Mouse (Mus musculus): ENCODE measurements around the gene Mgll. TPM values are rescaled to one million over a fixed set of nuclear protein-coding genes. Genes with fewer than 3 reads are reported as not detected.
A peak's percentile ranks its signal among the peaks of the same experiment; 100 is the strongest.

Mgll gene
- polyA plus RNA-seq, 1 experiment from 2014 or later = 8.6 TPM

- Histone ChIP-seq H3K9ac (ENCODE audit: low read length) (peak overlapping the region; percentile 63), H3K27ac (ENCODE audit: low read depth, low read length) (peak overlapping the region; percentile 87), H3K4me2 (ENCODE audit: low read depth) (peak overlapping the region; percentile 79), H3K4me3 (ENCODE audit: low read depth, low read length) (peak overlapping the region; percentile 72), H3K27me3 (ENCODE audit: control insufficient read depth, insufficient read depth, low read length) (no peaks in the 10 kb centered on the region), H3K36me3 (ENCODE audit: control insufficient read depth, insufficient read depth, low read length) (peaks cover 2% of the 10 kb centered on the region), H3K4me1 (ENCODE audit: control insufficient read depth, insufficient read depth, low read length) (peaks cover 19% of the 10 kb centered on the region), H3K9me3 (ENCODE audit: control insufficient read depth, low read length) (no peaks in the 10 kb centered on the region)
- WGBS = under 1% methylated on average over 31 of the region's 32 CpGs
- ATAC-seq (ENCODE audit: insufficient read depth, low FRiP score, low TSS enrichment) = no peak; the same call in 1 of the 2 replicates
- DNase-seq (ENCODE audit: low spot score) = no peak
Observed at GRCm38 (mm10) chr6:88842731-88843151, 118.5 kb downstream of the Mgll start.

- Histone ChIP-seq H3K27me3 (ENCODE audit: control insufficient read depth, insufficient read depth, low read length) (no peaks in the 10 kb centered on the region), H3K9ac (ENCODE audit: low read length) (no peak overlapping the region; the same call in 1 of the 2 replicates), H3K9me3 (ENCODE audit: control insufficient read depth, low read length) (no peaks in the 10 kb centered on the region), H3K36me3 (ENCODE audit: control insufficient read depth, insufficient read depth, low read length) (no peaks in the 10 kb centered on the region; the same call in none of the 2 replicates), H3K27ac (ENCODE audit: low read depth, low read length) (peak overlapping the region; percentile 87), H3K4me1 (ENCODE audit: control insufficient read depth, insufficient read depth, low read length) (peaks cover 19% of the 10 kb centered on the region), H3K4me3 (ENCODE audit: low read depth, low read length) (peak overlapping the region; percentile 72; the same call in 1 of the 2 replicates), H3K4me2 (ENCODE audit: low read depth) (peak overlapping the region; percentile 79)
- 77% methylated on average over 7 of the region's 7 CpGs for WGBS
- no peak for DNase-seq (ENCODE audit: low spot score)
- no peak for ATAC-seq (ENCODE audit: insufficient read depth, low FRiP score, low TSS enrichment)
Observed at GRCm38 (mm10) chr6:88843241-88843640, 119.0 kb downstream of the Mgll start.

- Histone ChIP-seq H3K9me3 (ENCODE audit: control insufficient read depth, low read length) (no peaks in the 10 kb centered on the region), H3K27me3 (ENCODE audit: control insufficient read depth, insufficient read depth, low read length) (no peaks in the 10 kb centered on the region), H3K27ac (ENCODE audit: low read depth, low read length) (no peak overlapping the region), H3K4me2 (ENCODE audit: low read depth) (no peak overlapping the region), H3K36me3 (ENCODE audit: control insufficient read depth, insufficient read depth, low read length) (peaks cover 2% of the 10 kb centered on the region; the same call in 1 of the 2 replicates), H3K9ac (ENCODE audit: low read length) (no peak overlapping the region), H3K4me1 (ENCODE audit: control insufficient read depth, insufficient read depth, low read length) (peaks cover 19% of the 10 kb centered on the region), H3K4me3 (ENCODE audit: low read depth, low read length) (no peak overlapping the region)
- 77% methylated on average over 9 of the region's 9 CpGs for WGBS
- ATAC-seq (ENCODE audit: insufficient read depth, low FRiP score, low TSS enrichment) = no peak
- DNase-seq (ENCODE audit: low spot score) = no peak
Observed at GRCm38 (mm10) chr6:88843781-88844725, 119.8 kb downstream of the Mgll start.

GRCm38 (mm10) chr6:88844901-88845565 lies 120.8 kb downstream of the Mgll start:
- DNase-seq (ENCODE audit: low spot score) = no peak
- Histone ChIP-seq H3K36me3 (ENCODE audit: control insufficient read depth, insufficient read depth, low read length) (peaks cover 2% of the 10 kb centered on the region; the same call in 1 of the 2 replicates), H3K4me1 (ENCODE audit: control insufficient read depth, insufficient read depth, low read length) (peaks cover 19% of the 10 kb centered on the region), H3K27me3 (ENCODE audit: control insufficient read depth, insufficient read depth, low read length) (no peaks in the 10 kb centered on the region), H3K4me2 (ENCODE audit: low read depth) (no peak overlapping the region), H3K9ac (ENCODE audit: low read length) (no peak overlapping the region), H3K4me3 (ENCODE audit: low read depth, low read length) (no peak overlapping the region), H3K27ac (ENCODE audit: low read depth, low read length) (no peak overlapping the region), H3K9me3 (ENCODE audit: control insufficient read depth, low read length) (no peaks in the 10 kb centered on the region)
- ATAC-seq (ENCODE audit: insufficient read depth, low FRiP score, low TSS enrichment) = no peak
- WGBS = 87% methylated on average over 7 of the region's 7 CpGs

- 66% methylated on average over 2 of the region's 2 CpGs for WGBS
- DNase-seq (ENCODE audit: low spot score) = no peak
- peaks cover 2% of the 10 kb centered on the region; the same call in 1 of the 2 replicates for H3K36me3 ChIP-seq (ENCODE audit: control insufficient read depth, insufficient read depth, low read length)
Observed at GRCm38 (mm10) chr6:88847571-88847970, 123.4 kb downstream of the Mgll start.

GRCm38 (mm10) chr6:88849270-88849669 lies 125.1 kb downstream of the Mgll start:
- Histone ChIP-seq H3K9me3 (ENCODE audit: control insufficient read depth, low read length) (no peaks in the 10 kb centered on the region), H3K9ac (ENCODE audit: low read length) (no peak overlapping the region), H3K36me3 (ENCODE audit: control insufficient read depth, insufficient read depth, low read length) (peaks cover 2% of the 10 kb centered on the region; the same call in 1 of the 2 replicates), H3K4me1 (ENCODE audit: control insufficient read depth, insufficient read depth, low read length) (no peaks in the 10 kb centered on the region), H3K4me3 (ENCODE audit: low read depth, low read length) (no peak overlapping the region), H3K27me3 (ENCODE audit: control insufficient read depth, insufficient read depth, low read length) (no peaks in the 10 kb centered on the region), H3K27ac (ENCODE audit: low read depth, low read length) (no peak overlapping the region), H3K4me2 (ENCODE audit: low read depth) (no peak overlapping the region)
- ATAC-seq (ENCODE audit: insufficient read depth, low FRiP score, low TSS enrichment) (no peak), DNase-seq (ENCODE audit: low spot score) (peak; percentile 41)
- 55% methylated on average over 4 of the region's 4 CpGs for WGBS

More at GRCm38 (mm10) chr6:88847571-88847970, 123.4 kb downstream of the Mgll start:
- H3K4me1 ChIP-seq (ENCODE audit: control insufficient read depth, insufficient read depth, low read length) = peaks cover 12% of the 10 kb centered on the region
- ATAC-seq (ENCODE audit: insufficient read depth, low FRiP score, low TSS enrichment) = no peak
- H3K4me3 ChIP-seq (ENCODE audit: low read depth, low read length) = no peak overlapping the region
- no peaks in the 10 kb centered on the region for H3K27me3 ChIP-seq (ENCODE audit: control insufficient read depth, insufficient read depth, low read length)
- H3K9ac ChIP-seq (ENCODE audit: low read length) = no peak overlapping the region
- H3K27ac ChIP-seq (ENCODE audit: low read depth, low read length) = no peak overlapping the region
- no peak overlapping the region for H3K4me2 ChIP-seq (ENCODE audit: low read depth)
- H3K9me3 ChIP-seq (ENCODE audit: control insufficient read depth, low read length) = no peaks in the 10 kb centered on the region

- no peak overlapping the region for H3K27ac ChIP-seq (ENCODE audit: low read depth, low read length)
- 86% methylated on average over 7 of the region's 7 CpGs for WGBS
- H3K9me3 ChIP-seq (ENCODE audit: control insufficient read depth, low read length) = no peaks in the 10 kb centered on the region
- H3K4me2 ChIP-seq (ENCODE audit: low read depth) = no peak overlapping the region
- no peak overlapping the region for H3K9ac ChIP-seq (ENCODE audit: low read length)
- H3K4me1 ChIP-seq (ENCODE audit: control insufficient read depth, insufficient read depth, low read length) = no peaks in the 10 kb centered on the region
- H3K27me3 ChIP-seq (ENCODE audit: control insufficient read depth, insufficient read depth, low read length) = no peaks in the 10 kb centered on the region
- DNase-seq (ENCODE audit: low spot score) (no peak), ATAC-seq (ENCODE audit: insufficient read depth, low FRiP score, low TSS enrichment) (no peak)
- no peak overlapping the region for H3K4me3 ChIP-seq (ENCODE audit: low read depth, low read length)
- H3K36me3 ChIP-seq (ENCODE audit: control insufficient read depth, insufficient read depth, low read length) = 0 out of 2 replicates have a peak, but pooled peaks cover 2% of the 10 kb centered on the region
Observed at GRCm38 (mm10) chr6:88850034-88850433, 125.8 kb downstream of the Mgll start.

GRCm38 (mm10) chr6:88854509-88854908 lies 130.3 kb downstream of the Mgll start:
- Histone ChIP-seq H3K27ac (ENCODE audit: low read depth, low read length) (no peak overlapping the region), H3K4me3 (ENCODE audit: low read depth, low read length) (no peak overlapping the region), H3K36me3 (ENCODE audit: control insufficient read depth, insufficient read depth, low read length) (no peaks in the 10 kb centered on the region), H3K4me1 (ENCODE audit: control insufficient read depth, insufficient read depth, low read length) (no peaks in the 10 kb centered on the region), H3K4me2 (ENCODE audit: low read depth) (no peak overlapping the region), H3K27me3 (ENCODE audit: control insufficient read depth, insufficient read depth, low read length) (no peaks in the 10 kb centered on the region), H3K9ac (ENCODE audit: low read length) (no peak overlapping the region), H3K9me3 (ENCODE audit: control insufficient read depth, low read length) (no peaks in the 10 kb centered on the region)
- DNase-seq (ENCODE audit: low spot score) (no peak), ATAC-seq (ENCODE audit: insufficient read depth, low FRiP score, low TSS enrichment) (no peak)
- 73% methylated on average over 5 of the region's 5 CpGs for WGBS
